Mouse (Mus musculus) layer of hippocampus, adult 11-12 months (tissue): ENCODE measurements around the gene Inpp1.

Experiments
- DNase-seq: peaks from one replicate; pipeline ENCODE4 v3.0.0; 2022; ENCODE audit warnings: low spot score

The Inpp1 gene

DNA sequence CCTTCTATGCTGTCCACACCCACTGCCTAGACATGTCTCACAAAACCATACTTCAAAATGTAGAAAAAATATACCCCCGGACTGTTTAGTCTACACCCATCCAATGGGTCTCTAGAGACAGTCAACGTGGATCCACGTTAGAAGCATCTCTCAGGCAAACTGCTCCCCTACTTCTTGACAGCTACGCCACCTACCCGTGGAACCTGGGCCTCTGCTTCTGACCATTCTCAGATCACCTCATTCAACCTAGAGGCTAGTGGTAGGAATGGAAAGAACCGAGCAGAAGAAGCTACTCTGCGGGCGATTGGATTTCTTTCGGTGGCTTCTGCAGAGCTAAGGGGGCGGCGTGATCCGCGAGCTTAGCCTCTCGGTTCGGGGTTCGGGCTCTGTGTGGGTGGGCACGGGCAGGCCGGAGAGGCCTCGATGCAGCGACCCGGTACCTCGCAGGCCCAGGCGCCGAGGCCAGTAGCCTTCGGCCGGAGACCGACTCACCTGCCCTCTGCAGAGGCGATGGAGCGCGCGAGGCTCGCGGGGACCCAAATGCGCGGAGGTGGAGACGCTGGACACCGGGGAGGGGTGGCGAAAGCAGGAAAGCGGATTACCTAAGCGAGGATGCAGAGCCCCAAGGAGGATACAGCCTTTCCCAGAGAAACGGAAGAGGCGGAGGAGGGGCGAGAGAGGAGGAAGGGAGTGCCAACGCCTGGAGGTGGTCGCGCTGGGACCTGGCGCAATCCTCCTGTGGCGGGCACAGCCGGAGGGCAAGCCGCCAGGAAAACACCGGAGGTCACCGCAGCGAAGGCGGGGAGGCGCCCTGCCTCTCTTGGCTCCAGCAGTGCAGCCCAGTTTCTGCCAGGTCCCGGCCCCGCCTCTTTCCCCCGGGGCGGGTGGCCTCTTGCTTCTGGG lies at the start of gene Inpp1:
Gene Inpp1, minus strand, starts transcription at position 779 of the 903 bp plus-strand sequence.
- peak; percentile 68 for DNase-seq

DNA sequence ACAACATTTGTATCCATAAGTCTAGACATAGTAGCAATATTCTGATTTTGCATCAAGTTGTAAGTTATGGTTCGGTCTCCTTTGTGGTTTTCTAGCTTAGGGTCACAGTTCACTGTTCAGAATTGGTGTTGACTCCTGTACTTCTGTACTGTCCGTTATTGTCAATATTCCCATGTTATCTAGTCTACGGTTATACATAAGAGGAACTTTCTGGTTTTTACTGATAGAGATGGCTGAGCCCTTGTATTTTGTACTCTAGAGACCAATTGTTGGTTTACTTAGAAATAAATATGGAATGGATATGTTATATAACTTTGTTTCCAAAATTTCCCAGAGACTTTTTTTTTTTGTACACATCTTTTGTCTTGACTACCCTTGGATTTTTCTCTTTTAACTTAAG lies 48.5 kb upstream of the Inpp1 start:
- DNase-seq: no peak

DNA sequence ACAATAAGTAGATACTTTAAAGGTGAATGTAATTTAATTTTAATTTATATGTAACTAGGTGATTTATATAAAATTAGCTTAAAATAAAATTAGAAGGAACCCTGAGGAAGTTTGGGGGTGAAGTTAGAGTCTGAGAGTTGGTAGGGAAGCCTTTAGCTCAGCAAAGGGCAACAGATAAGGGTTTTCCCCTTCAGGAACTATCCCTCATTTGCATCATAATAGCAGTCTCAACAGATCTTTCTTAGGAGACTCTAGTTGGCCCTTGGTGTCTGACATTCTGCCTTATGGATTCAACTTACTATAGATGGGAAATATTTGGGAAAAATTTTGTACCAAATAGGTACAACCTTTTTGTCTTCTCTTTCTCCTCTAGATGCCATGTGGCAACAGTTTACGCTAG lies 46.7 kb upstream of the Inpp1 start:
- no peak for DNase-seq

DNA sequence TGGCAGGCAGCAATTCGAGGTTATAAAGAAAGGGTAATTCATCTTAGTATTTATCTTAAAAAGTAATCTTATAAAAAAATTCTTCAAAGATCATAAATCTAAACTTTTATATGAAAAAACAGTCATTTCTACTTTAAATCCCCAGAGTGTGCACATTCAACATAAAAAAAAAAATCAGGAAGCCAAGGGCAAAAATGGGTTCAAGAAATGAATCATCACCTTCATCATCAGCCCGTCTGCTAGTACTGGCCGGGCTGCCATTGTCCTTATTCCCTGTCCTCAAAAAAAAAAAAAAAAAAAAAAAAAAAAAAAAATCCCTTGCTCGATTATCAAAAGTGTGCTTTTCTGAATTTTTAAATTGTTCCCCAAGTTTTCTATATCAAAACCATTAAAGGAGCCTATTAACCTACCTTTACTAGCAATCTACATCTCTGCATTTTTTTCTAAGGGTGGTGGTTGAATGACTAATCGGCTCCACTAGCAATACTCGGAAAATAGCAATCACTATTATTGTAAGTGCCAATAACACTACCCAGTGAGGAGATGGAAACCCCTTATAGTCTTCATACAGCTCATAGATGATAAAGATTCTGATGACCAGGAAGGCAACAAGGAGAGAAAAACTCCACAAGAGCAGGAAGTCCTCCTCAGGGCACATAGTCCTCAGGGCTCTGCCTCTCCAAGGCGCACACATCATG lies 38.6 kb upstream of the Inpp1 start:
- no peak for DNase-seq

DNA sequence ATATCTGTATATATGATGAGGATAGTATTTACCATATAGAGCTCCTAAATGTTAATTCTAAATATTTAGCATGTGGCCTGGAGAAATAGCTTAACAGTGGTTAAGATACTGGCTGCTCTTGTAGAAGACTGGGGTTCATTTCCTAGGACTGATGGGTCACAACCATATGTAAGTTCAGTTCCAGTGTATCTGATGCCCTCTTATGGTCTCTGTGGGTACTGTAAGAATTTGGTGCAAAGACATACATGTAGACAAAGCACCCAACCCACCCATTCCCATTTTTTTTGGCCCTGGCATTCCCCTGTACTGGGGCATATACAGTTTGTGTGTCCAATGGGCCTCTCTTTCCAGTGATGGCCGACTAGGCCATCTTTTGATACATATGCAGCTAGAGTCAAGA lies 36.5 kb upstream of the Inpp1 start:
- peak; percentile 67 for DNase-seq

DNA sequence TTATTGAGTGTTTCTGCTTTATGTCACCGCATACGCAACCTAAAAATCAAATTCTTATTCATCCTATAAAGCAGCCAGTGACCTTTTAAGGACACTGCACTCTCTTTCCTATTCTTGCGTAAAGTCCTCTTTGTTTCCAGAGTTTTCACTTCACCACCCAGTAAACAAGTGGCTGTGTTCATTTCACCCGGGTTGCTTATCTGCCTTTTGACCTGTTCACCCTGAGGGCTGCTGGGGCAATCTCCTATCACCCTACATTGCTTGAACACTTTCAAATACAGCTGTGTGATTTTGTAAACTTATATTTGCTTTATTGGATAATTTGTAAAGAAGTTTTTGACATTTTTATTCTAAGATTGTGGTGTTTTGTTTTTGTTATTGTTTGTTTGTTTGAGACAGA lies 31.9 kb upstream of the Inpp1 start:
- no peak for DNase-seq

DNA sequence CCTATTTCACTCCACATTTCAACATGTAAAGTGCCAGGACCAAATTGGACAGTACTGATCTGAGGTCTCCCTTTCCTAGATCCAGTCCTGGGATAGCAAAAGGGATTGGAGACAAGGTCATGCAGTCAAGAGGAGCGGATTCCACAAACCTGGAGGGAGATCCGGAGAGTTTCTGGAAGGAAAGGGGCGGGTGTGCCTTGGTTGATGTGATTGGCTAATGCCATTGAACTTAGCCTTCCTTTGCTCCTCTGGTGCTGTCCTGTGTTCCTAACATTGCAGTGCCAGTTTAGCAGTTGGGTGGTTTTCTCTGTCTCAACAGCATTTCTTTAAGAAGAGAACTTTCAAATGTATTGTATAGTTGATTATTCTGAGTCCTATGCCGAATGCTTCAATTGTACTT lies 29.1 kb upstream of the Inpp1 start:
- DNase-seq: no peak

DNA sequence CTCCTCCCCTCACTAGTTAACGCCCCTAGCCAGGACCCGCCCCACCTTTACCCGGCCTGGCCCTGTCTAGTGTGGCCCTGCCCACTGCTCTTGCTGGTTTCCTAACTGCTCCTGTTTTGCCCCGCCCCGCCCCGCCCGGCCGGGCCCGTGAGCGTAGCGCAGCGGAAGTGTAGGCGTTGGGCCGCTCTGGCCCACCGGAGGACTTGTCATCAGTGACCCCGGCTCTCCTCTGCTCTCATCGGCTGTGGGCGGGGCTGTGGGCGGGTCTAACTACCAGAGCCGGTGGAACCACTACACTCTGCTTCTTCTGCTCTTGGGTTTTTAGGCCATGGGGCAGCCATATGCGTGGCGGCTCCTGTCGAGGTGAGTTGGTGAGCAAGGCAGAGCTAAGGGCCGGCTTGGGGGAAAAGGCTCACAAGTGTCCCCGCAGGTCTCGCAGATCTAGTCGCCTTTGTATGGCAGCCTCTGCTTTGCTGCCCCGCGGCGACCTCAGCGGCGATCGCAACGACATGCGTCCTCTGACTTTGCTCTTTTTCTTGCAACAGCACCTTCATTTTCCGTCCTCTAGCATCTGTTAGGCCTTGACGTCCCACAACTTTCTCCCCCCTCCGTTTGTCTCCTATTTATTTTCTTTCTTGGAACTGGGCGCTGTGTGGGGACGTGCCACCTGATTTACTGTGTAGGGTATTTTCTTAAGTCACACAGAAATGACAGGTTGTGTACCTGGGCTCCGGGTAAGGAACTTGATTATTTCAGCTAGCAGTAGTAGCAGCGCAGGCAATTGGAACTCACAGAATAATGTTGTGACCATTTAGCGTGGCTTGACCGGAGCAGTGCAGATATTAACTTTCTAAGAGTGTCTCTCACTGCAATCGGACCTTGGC lies 27.5 kb upstream of the Inpp1 start, which contains the start of gene Hibch:
Gene Hibch, plus strand, starts transcription at position 148 of the 884 bp plus-strand sequence.
- DNase-seq: peak; percentile 98

DNA sequence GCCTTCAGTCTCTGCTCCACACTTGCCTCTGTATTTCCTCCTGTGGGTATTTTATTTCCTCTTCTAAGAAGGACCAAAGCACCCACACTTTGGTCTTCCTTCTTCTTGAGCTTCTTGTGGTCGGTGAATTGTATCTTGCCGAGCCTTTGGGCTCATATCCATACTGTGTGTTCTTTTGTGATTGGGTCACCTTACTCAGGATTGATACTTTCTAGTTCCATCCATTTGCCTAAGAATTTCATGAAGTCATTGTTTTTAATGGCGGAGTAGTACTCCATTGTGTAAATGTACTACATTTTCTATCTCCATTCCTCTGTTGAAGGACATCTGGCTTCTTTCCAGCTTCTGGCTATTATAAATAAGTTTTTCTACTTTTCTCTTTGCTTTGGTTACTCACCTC lies 26.9 kb upstream of the Inpp1 start:
- no peak for DNase-seq

DNA sequence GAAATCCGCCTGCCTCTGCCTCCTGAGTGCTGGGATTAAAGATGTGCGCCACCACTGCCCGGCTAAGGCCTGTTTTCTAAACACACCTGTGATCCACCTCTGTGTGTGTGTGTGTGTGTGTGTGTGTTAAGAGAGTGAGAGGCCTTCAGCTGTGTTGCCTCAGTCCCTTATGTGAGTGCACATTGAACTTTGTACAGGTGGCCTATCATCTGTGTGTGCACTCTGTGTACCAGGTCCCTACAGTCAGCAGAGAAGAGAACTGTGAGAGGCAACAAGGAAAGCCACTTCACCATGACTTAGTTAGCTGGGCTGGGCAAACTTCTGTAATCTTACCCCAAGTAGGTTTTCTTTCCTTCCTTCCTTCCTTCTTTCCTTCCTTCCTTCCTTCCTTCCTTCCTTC lies 21.6 kb upstream of the Inpp1 start:
- DNase-seq: no peak

DNA sequence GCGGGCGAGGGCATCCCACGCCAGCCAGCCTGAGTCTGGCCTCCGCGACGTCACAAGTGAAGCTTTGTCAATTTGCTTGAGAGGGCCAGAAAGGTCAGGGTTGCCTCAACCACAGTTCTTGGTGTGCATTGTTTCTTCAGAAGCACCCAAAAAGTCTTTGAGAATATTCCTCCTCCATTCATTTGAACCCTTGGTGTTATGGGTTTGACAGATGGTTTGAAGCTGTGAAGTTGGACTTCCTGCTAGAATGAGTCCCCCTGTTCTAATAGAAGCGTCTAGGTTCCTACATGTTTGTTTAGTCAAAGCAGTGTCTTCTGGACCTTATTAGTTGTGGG lies 292 bp upstream of the Inpp1 start:
- DNase-seq: no peak

DNA sequence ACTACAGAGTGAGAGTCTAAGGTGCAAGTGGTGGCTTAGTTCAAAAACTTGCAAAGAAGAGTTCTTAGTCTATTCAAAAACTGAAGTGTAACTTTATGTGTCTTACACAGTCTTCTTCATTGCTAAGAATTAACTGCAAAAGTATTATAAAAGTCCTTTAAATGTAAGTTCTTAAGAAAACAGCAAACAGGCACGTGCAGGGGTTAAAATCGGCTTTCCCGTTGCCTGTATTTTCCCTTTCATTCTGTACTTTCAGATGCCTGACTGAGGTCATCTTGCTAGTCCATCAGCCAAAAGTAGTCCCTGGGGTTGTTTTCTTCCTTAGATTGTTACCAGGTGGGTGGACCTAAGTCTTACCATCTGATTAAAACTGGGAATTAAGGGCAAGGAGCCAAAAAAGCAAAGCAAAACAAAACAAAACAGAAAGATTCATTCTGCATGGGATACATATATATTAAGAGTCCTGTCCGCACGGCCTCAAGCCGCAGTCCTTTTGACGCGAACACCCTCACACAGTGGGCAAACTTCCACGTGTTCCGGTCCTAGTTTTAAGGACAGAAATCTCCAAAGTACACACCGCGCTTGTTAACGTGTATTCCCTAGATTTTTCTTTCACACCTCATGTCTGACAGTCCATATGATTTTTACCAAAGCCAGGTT lies 1.1 kb downstream of the Inpp1 start:
- DNase-seq: peak; percentile 17

DNA sequence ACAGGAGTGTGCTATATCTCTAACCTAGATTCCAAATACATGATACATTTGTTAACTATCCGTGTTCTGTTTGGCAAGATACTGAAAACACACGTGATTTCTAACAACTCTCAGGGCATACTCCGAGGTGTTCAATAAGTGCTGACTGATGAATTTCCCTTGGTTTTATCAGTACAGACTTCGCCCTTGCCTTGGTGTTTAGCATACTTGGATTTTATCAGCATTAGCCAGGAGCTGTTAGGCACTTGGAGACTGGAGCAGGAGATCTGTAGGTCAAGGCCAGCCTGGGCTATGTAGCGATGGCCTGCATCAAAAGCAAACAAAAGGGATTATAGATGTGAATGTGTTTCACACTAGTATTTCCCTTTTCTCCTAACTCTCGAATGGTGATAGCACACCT lies 9.0 kb downstream of the Inpp1 start:
- no peak for DNase-seq

DNA sequence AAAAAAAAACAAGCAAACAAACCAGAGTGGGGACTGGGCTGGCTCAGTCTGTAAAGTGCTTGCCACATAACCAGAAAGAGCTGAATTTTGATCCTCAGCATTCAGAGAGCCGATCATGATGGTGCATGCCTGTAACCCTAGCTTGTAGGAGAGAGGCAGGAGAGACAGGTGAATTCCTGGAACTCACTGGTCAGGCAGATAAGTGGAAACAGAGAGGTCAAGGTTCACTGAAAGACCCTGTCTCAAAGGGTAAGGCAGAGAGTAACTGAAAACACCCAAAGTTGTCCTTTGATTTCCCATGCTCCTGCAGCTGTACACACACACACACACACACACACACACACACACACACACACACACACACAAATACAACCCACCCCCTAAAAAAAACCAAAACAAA lies 12.4 kb downstream of the Inpp1 start:
- DNase-seq: no peak

DNA sequence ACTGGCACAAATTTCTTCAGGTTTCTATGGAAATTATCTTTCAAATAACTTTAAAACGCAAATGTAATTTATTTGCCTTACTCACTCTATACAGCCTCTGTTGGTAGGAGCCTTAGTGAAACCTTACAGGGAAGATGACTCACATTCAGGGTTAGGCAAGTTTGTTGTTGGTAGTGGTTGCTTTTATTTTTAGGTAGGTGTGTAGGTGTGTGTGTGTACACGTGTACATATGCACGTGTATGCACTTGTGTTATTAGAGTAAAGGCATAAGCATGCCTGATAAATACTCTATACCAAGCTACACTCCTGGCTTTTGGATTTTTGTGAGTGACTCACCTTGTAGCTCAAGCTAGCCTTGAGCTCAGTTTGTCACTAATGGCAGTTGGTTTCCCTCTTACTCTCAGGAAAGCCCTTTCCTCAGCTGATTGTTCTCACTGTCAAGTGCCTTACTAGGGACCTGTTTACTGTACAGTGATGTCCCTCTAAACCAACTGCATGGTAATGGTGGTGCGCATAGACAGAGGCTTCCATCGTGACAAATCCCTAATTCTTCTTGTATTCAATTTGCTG lies 15.0 kb downstream of the Inpp1 start:
- no peak for DNase-seq

DNA sequence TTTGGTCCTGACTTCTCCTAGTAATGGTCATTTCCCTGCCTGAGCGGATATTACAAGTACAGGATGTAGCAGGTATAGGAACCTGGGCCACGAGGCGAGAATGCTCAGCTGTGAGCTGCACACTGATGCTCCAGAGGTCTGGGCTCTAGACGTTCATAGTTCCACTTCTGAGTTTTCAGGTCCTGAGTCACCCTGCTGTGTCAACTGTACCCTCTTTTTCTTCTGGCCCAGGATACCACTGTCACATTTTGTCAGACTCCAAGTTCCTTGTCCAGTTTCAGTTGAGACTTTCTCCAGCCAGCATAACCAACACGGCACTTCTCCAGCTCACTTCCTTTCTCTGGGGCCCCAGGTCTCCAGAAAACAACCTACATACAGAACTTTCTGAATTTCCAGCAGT lies 15.8 kb downstream of the Inpp1 start:
- DNase-seq: peak; percentile 19

DNA sequence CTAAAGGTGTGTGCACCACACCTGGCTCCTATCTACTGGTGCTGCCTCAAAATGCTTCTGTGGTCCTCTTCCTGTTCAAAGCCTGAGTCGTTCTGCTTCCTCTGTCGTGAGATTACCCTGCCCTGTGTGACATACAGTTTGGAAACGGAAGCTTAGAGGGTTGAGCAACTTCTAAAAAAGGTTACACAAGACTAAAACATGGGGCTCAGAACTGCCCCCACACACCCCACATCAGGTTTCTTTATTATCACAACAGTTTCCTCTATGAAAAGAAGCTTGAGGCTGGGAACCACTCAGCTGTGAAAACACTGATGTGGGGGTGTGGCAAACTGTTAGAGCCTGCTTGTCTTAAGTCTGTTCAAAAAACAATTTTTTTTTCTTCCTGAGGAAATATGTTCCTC lies 17.1 kb downstream of the Inpp1 start:
- peak; percentile 33 for DNase-seq

DNA sequence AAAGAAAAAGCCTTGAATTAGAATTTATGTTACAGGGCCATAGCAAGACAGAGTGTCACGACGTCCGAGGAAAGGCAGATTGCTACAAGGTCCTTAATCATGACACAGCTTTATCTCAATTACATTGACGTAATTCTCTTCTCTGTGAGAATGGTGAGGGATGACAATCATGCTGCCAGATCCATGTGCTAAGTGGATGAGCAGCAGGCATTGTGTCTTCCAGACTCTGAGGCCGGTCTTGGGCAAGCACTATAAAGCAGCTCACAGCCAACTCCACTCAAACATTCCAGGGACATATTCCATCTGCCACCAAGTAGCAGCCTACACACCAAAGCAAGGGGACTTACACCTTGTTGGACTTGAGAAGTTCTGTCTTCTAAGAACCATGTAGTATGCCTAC lies 17.7 kb downstream of the Inpp1 start:
- no peak for DNase-seq

DNA sequence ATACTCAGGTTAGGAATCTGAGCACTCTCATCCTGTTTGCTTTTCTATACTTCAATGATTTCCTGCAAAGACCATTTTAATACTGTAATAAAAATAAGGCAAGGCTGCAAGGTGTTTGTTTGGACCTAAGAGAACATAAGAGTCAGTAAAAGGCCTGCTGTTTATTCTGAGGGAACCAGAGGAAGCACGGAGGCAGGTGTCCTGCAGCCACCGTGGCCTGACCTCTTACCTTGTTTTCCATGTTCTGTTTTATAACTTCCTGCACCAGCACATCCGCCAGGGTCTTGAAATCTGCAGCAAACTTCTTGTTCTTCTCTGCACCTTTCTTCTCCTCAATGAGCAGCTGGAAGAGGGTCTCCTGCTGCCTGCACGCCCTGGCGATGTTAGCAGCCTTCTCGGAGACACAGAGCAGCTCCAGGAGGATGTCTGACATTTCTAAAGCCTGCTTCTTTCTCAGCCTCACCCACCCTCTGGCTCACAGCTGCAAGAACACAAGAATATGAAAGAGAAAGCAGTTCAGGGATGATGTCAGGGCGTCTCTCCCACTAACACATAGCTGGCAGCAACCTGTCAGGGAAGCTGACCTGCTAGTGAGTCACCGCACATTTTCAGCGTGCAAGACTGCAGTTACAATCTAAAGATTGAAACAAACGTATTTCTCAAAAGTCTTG lies 18.3 kb downstream of the Inpp1 start:
- DNase-seq: peak; percentile 30

DNA sequence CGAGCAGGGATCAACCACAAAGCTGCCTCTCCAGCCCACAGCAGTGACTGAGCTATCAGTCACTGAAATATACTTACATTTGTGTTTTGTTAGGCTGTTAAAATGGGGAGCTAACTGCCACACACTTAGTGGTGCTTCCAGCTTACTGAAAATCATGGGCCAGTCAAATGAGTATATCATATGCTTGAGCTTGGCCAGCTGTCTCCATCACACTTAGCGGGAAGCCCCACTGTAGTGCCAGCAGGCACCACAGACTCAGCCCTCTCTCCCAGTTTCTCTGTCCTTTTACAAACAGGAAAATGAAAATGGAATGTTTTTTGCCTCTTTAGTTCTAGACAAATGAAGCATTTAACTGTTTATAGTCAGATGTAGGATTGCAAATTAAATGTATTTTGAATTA lies 21.6 kb downstream of the Inpp1 start:
- peak; percentile 25 for DNase-seq

DNA sequence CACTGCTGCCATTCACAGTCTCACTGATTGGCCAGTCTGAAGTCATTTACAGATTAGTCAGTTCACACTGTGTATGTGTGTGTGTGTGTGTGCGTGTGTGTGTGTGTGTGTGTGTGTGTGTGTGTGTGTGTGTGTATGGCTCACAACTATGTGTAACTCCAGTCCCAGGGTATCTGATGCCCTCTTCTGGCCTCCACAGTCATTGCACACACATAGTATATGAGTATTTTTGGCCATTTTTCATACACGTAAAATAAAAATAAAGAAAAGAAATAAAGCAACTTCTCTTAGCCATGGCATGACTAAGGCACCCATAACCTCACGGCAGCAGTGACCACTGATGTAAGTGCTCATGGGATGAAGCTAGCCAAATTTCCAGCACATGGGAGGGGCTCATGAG lies 23.8 kb downstream of the Inpp1 start:
- peak; percentile 5 for DNase-seq
